Mouse (Mus musculus): ENCODE measurements around the gene Tnfrsf17.
"Not testable (repeated sequence)": the region's sequence is repeated elsewhere in the genome, so short reads cannot be mapped to it uniquely, and the experiment has no call there.

DNA sequence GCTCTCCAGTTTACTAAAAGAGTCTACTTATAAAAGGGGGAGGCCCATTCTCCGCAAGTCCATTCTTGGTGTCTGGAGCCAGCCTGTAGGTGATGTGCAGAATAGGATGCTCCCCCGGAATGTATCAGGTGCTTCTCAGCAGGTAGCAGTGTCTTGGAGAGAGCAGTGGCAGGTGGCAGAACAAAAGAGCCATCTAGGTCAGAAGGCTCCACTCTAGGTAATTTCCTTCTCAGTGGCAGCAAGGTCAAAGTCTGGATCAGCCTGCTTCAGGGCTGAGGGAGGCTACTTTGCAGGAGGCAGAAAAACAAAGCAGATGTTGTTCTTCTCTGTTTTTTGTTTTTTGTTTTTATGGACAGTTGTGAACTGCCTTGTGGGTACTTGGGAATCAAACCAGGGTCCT is 47.0 kb downstream of the Tnfrsf17 start:
- TF ChIP-seq CTCF (IDR thresholded peaks at IDR 0.05; ENCODE audit: low read depth, low read length); POLR2A (IDR thresholded peaks at IDR 0.05; ENCODE audit: extremely low read depth, insufficient read depth, low read length): not testable (repeated sequence)
